Mouse (Mus musculus) retina, postnatal 7 days (tissue): Measurements from ENCODE around the gene Zfp871.
"Not testable (repeated sequence)": the region's sequence is repeated elsewhere in the genome, so short reads cannot be mapped to it uniquely, and the experiment has no call there.

Experiments
- DNase-seq: peaks from one replicate; pipeline ENCODE4 v3.0.0-alpha.2; 2012; ENCODE audit warnings: low read depth, low spot score

The Zfp871 gene

DNA sequence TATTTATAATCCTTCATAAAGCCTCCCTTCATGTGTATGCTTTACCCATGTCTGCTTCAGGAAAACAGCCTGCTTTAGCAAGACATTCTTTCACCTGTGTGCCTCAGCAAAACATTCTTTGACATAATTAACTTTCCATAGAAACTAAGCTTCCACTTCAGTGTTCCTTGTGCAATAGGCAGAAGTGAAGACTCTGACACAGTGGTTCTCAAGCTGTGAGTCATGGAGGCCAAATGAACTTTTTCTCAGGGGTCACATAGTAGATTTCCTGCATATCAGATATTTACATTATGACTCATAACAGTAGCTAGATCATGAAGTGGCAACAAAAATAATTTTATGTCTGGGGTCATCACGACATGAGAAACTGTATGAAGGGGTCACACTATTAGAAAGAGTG, 49.7 kb downstream of the Zfp871 start:
- no peak for DNase-seq

DNA sequence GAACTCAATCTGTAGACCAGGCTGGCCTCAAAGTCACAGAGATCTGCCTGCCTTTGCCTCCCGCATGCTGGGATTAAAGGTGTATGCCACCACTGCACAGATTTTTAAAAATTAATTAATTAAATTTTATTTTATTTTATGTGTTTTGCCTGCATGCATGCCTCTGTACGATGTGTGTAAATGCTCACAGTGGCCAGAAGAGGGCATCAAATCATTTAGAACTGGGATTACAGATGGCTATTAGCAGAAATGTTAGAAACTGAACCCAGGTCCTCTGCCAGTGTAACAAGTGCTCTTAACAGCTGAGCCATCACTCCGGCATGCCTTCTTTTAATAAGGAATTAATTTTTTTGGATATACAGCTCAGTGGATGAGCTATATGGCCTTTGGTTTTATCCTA, 59.1 kb downstream of the Zfp871 start:
- no peak for DNase-seq

DNA sequence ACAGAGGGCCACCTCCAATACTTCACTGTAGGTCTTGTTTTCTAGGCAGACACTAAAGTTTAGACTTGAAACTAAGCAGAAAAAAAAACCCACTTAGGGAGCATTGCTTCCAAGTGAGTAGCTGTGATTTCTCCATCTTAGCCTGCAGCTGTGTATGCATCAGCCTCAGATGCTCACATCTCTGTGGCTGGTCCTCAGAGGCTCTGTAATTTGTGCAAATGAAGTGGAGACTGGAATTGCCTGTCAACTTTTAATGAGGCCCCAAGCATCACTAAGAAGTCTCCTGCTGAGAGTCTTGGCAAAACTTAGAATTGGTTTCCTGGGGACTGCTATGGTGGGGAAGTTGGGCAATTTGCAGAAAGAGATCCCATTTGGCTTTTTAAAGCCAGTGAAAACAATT, 61.7 kb downstream of the Zfp871 start:
- not testable (repeated sequence) for DNase-seq

DNA sequence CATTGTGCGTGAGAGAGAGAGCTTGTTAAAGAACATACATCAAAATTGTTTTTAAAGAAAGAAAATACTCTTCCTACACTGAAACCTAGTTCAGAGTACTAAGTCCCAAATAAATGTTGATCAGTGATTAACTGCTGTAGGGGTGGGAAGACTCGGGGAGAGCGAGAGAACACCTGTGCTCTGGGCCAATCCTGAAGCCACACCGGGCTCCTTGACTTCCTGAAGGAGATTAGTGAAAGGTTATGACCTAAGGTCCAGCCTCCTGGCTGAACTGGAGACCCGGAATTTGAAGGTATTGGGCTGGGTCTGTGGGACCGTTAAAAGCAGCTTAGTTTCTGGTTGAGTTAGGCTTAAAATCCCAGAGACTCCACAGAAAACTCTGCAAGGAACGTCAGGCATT, 65.3 kb downstream of the Zfp871 start:
- no peak for DNase-seq

DNA sequence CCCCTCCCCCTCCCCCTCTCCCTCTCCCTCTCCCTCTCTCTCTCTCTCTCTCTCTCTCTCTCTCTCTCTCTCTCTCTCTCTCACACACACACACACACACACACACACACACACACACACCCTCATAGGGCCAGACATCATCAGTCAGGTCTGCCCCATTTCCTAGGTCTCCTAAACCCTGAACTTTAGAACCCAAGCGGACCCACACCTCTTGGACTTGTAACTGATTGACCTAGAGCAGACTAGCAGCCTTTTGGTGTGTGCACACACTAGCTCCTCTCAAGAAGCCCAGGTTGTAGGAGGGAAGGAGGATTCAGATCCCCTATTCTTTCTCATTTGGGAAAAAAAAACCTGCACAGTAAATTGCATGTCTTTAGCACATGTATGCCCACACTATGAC, 65.9 kb downstream of the Zfp871 start:
- not testable (repeated sequence) for DNase-seq
